Mouse (Mus musculus) Muller cell, postnatal 12 days (primary cell): ENCODE data around the gene Psg20.
"Not testable (repeated sequence)": the region's sequence is repeated elsewhere in the genome, so short reads cannot be mapped to it uniquely, and the experiment has no call there.

Experiments used
- DNase-seq: peaks from one replicate; pipeline ENCODE4 v3.0.0-alpha.2; 2015; ENCODE audit errors: inconsistent ontology term

The Psg20 gene

GRCm38 (mm10) chr7:18686085-18686484 lies at the start of gene Psg20:
Gene Psg20 (minus strand): TSS chr7:18686185.
- DNase-seq: no peak

GRCm38 (mm10) chr7:18734451-18734850 lies 48.5 kb upstream of the Psg20 start:
- DNase-seq: no peak

DNA sequence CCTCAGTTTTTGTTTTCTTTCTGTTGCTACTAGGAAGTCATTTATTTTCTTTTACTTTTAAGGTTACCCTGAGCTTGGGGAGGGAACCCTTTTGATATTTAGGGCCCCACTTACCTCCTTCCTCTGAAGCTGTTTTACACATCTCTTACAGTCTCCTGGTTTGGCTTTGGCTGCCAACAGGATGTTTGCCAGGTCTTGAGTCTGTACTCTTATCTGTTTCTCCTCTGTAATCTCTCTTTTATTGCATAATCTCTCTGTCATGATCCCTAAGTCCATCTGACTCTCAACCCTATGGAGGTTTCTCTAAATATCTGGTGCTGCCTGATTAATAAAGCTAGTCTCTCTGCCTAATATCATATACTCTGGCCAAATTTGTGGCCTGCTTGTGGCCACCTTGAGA lies 47.1 kb upstream of the Psg20 start:
- no peak for DNase-seq

- no peak for DNase-seq
These were observed 42.4 kb upstream of the Psg20 start for GRCm38 (mm10) chr7:18728391-18728790.

GRCm38 (mm10) chr7:18725931-18726330 lies 39.9 kb upstream of the Psg20 start:
- not testable (repeated sequence) for DNase-seq

- DNase-seq: no peak
These were observed 38.0 kb upstream of the Psg20 start for GRCm38 (mm10) chr7:18724001-18724400.

DNA sequence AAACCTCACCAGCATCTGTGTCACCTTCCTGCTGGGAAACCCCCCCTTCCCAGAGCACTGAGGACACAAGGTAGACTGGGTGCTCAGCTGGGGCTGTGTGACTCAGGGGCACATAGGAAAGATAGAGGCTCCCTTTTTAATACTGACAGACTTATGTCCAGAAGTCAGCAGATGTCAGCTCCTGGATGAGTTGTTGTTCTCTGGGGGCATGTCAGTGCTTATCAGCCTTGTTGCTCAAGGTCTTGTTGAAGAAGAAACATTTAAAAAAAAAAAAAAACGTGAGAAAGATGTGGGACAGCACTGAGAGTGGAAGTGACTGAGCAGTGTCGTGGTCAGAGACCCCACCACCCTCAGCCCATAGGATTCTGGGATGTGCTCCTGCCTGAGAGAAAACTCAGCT lies 31.8 kb upstream of the Psg20 start, which contains the start of gene Psg22:
TSS of gene Psg22 (plus strand) at position 301 of the 400 bp plus-strand sequence.
- DNase-seq: no peak

DNA sequence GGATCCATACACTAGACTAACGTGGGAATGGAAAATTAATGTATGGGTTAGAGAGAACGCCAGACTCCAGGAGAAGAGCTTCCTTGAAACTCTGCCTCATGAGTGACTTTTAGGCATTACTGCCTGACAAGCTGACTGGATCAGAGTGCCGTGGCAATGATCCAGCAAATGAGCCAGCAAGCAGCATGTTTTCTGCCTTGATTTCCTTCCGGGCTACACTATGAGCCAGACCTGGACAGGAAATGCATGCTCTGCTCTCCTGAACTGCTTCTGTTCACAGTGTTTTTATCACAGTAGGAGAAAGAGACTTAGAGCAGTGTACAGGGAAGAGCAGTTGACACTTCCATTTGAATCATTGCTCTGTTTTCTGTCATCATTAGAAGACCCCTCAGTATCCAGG lies 29.6 kb upstream of the Psg20 start:
- no peak for DNase-seq

DNA sequence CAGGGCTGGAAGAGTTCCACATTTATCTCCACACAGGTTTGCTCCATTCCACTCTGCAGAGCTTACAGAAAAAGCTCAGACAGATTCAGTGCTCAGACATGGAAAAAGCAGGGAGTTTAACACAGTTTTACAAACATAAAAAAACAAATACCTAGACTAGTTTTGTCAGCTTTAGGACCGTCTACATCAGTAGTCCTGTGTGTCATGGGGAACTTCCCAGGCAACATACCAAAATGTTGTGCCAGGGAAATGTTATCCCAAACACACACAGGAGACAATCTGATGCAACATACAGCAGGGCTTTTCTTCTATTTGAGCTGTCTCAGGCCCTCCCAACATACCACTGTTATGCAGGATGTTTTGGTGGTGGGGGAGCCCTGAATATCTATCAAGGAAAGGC lies 24.9 kb upstream of the Psg20 start:
- no peak for DNase-seq

DNA sequence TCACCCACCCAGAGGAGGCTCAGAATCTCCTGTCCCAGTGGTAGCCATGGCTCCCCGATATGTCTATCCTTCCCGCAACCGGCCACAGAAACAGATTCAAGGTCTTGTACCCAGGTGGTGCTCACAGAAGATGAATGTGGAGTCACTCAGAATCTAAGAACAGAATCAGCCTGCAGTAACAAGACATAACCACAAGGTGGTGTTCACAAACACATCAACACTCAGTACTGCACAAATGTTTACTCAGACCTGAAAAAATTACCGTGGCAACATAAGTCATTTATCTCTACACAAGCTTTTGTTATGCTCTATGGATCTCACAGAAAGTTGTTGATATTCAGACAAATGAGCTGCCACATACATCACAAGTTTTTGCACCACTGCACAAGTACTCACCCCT lies 24.3 kb upstream of the Psg20 start:
- peak; percentile 7 for DNase-seq

DNA sequence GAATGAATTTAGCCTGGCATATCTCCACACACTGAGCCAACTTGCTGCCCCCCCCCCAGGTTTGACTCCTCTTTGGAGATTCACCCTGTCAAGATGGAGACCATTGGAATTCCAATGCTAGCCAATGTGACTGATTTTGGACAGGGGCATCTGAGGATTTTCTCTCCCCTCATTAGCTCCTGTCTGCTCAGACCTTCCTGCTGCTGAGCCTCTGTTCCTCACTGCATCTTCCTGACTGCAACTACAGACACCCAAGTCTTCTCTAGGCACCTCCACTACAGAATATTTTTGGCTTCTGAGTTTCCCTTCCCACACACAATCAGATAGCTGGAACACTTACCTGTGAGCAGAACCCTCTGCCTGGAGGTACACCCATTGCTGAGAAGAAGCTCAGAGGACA lies 399 bp downstream of the Psg20 start:
- DNase-seq: no peak

DNA sequence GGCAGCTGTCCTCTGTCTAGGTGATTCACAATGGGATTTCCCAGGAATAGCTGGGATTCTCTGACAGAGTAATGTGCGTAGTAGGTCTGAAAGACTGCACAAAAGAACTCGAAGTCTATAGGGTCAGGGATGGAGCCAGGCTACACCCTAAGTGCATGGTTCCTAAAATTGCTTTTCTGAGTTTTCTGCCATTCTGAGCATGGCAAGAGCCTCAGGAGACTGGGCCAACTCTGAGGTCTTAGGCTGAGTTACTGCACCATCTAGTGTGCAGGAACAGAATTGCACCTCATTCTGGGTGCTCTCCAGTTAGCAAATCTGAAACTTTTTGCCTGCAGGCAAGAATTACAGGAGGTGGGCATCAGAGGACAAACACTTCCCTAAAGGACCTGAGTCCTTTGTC lies 6.2 kb downstream of the Psg20 start:
- peak; percentile 3 for DNase-seq

DNA sequence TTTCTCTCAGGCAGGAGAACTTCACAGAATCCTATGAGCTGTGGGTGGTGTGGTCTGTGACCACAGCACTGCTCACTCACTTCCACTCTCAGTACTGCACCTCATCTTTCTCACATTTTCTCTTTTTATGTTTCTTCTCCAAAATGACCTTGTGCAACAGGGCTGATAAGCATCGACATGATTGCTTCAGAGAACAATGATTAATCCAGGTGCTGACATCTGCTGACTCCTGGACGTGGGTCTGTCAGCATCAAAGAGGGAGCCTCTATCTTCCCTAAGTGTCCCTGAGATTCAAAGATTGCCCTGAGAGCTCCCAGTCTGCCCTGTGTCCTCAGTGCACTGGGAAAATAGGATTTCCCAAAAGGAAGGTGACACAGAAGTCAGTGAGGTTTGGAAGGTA lies 29.4 kb downstream of the Psg20 start, which contains the start of gene Psg21:
TSS of gene Psg21 (minus strand) at position 101 of the 400 bp plus-strand sequence.
- DNase-seq: not testable (repeated sequence)

- not testable (repeated sequence) for DNase-seq
These were observed 59.1 kb downstream of the Psg20 start for GRCm38 (mm10) chr7:18626921-18627320.
